Mouse (Mus musculus): Measurements from ENCODE around the gene Nsd2. TPM values are rescaled to one million over a fixed set of nuclear protein-coding genes. Genes with fewer than 3 reads are reported as not detected.
"Not testable (repeated sequence)": the region's sequence is repeated elsewhere in the genome, so short reads cannot be mapped to it uniquely, and the experiment has no call there.

Gene Nsd2
- polyA plus RNA-seq, 1 experiment from 2014 or later: 12.1 TPM

GRCm38 (mm10) chr5:33900101-33900500 lies 79.6 kb downstream of the Nsd2 start:
- 90% methylated on average over 3 of the region's 3 CpGs for WGBS
- peaks cover 74% of the 10 kb centered on the region for H3K36me3 ChIP-seq (ENCODE audit: control insufficient read depth, insufficient read depth)

GRCm38 (mm10) chr5:33900701-33901263 lies 80.3 kb downstream of the Nsd2 start:
- no peaks in the 10 kb centered on the region for H3K9me3 ChIP-seq (ENCODE audit: control insufficient read depth)
- no peaks in the 10 kb centered on the region for H3K27me3 ChIP-seq (replicated peaks; ENCODE audit: control insufficient read depth, insufficient read depth, low read length)
- no peak for TF ChIP-seq CTCF (IDR thresholded peaks at IDR 0.05; ENCODE audit: low read depth)
- WGBS: 94% methylated on average over 9 of the region's 9 CpGs
- no peak overlapping the region for H3K27ac ChIP-seq (ENCODE audit: low read depth, low read length)
- no peak overlapping the region for H3K4me2 ChIP-seq (replicated peaks; ENCODE audit: low read depth)
- H3K9ac ChIP-seq (ENCODE audit: low read depth, low read length): no peak overlapping the region
- H3K4me3 ChIP-seq (ENCODE audit: low read depth, low read length): no peak overlapping the region
- H3K36me3 ChIP-seq (ENCODE audit: control insufficient read depth, insufficient read depth): peaks cover 68% of the 10 kb centered on the region
- no peaks in the 10 kb centered on the region for H3K4me1 ChIP-seq (replicated peaks; ENCODE audit: control insufficient read depth, insufficient read depth, low read length)
- ATAC-seq: no peak

More at GRCm38 (mm10) chr5:33900101-33900500, 79.6 kb downstream of the Nsd2 start:
- no peak for ATAC-seq
- TF ChIP-seq CTCF (IDR thresholded peaks at IDR 0.05; ENCODE audit: low read depth): no peak
- H3K27me3 ChIP-seq (replicated peaks; ENCODE audit: control insufficient read depth, insufficient read depth, low read length): no peaks in the 10 kb centered on the region
- no peak overlapping the region for H3K9ac ChIP-seq (ENCODE audit: low read depth, low read length)
- no peaks in the 10 kb centered on the region for H3K4me1 ChIP-seq (replicated peaks; ENCODE audit: control insufficient read depth, insufficient read depth, low read length)
- no peak overlapping the region for H3K4me2 ChIP-seq (replicated peaks; ENCODE audit: low read depth)
- no peak overlapping the region for H3K4me3 ChIP-seq (ENCODE audit: low read depth, low read length)
- no peak overlapping the region for H3K27ac ChIP-seq (ENCODE audit: low read depth, low read length)
- no peaks in the 10 kb centered on the region for H3K9me3 ChIP-seq (ENCODE audit: control insufficient read depth)

GRCm38 (mm10) chr5:33901278-33901677 lies 80.8 kb downstream of the Nsd2 start:
- H3K9ac ChIP-seq (ENCODE audit: low read depth, low read length): no peak overlapping the region
- H3K36me3 ChIP-seq (ENCODE audit: control insufficient read depth, insufficient read depth): peaks cover 63% of the 10 kb centered on the region
- H3K27me3 ChIP-seq (replicated peaks; ENCODE audit: control insufficient read depth, insufficient read depth, low read length): no peaks in the 10 kb centered on the region
- no peaks in the 10 kb centered on the region for H3K4me1 ChIP-seq (replicated peaks; ENCODE audit: control insufficient read depth, insufficient read depth, low read length)
- no peaks in the 10 kb centered on the region for H3K9me3 ChIP-seq (ENCODE audit: control insufficient read depth)
- H3K4me2 ChIP-seq (replicated peaks; ENCODE audit: low read depth): no peak overlapping the region
- no peak overlapping the region for H3K4me3 ChIP-seq (ENCODE audit: low read depth, low read length)
- 88% methylated on average over 3 of the region's 3 CpGs for WGBS
- no peak for TF ChIP-seq CTCF (IDR thresholded peaks at IDR 0.05; ENCODE audit: low read depth)
- no peak overlapping the region for H3K27ac ChIP-seq (ENCODE audit: low read depth, low read length)
- ATAC-seq: no peak

GRCm38 (mm10) chr5:33902696-33903095 lies 82.2 kb downstream of the Nsd2 start:
- Histone ChIP-seq H3K4me2 (replicated peaks; ENCODE audit: low read depth) (no peak overlapping the region), H3K27me3 (replicated peaks; ENCODE audit: control insufficient read depth, insufficient read depth, low read length) (no peaks in the 10 kb centered on the region), H3K4me1 (replicated peaks; ENCODE audit: control insufficient read depth, insufficient read depth, low read length) (no peaks in the 10 kb centered on the region), H3K27ac (ENCODE audit: low read depth, low read length) (no peak overlapping the region), H3K4me3 (ENCODE audit: low read depth, low read length) (no peak overlapping the region), H3K36me3 (ENCODE audit: control insufficient read depth, insufficient read depth) (peaks cover 53% of the 10 kb centered on the region), H3K9me3 (ENCODE audit: control insufficient read depth) (no peaks in the 10 kb centered on the region), H3K9ac (ENCODE audit: low read depth, low read length) (no peak overlapping the region)
- 91% methylated on average over 2 of the region's 2 CpGs for WGBS
- no peak for ATAC-seq
- no peak for TF ChIP-seq CTCF (IDR thresholded peaks at IDR 0.05; ENCODE audit: low read depth)

GRCm38 (mm10) chr5:33903176-33903575 lies 82.7 kb downstream of the Nsd2 start:
- Histone ChIP-seq H3K4me3 (ENCODE audit: low read depth, low read length) (no peak overlapping the region), H3K27me3 (replicated peaks; ENCODE audit: control insufficient read depth, insufficient read depth, low read length) (no peaks in the 10 kb centered on the region), H3K4me2 (replicated peaks; ENCODE audit: low read depth) (no peak overlapping the region), H3K4me1 (replicated peaks; ENCODE audit: control insufficient read depth, insufficient read depth, low read length) (no peaks in the 10 kb centered on the region), H3K9ac (ENCODE audit: low read depth, low read length) (no peak overlapping the region), H3K9me3 (ENCODE audit: control insufficient read depth) (no peaks in the 10 kb centered on the region), H3K36me3 (ENCODE audit: control insufficient read depth, insufficient read depth) (peaks cover 49% of the 10 kb centered on the region), H3K27ac (ENCODE audit: low read depth, low read length) (no peak overlapping the region)
- ATAC-seq: no peak
- no peak for TF ChIP-seq CTCF (IDR thresholded peaks at IDR 0.05; ENCODE audit: low read depth)
- 84% methylated on average over 9 of the region's 9 CpGs for WGBS

GRCm38 (mm10) chr5:33915031-33915430 lies 94.5 kb downstream of the Nsd2 start:
- ATAC-seq; H3K4me1 ChIP-seq (replicated peaks; ENCODE audit: control insufficient read depth, insufficient read depth, low read length); H3K4me2 ChIP-seq (replicated peaks; ENCODE audit: low read depth); H3K27me3 ChIP-seq (replicated peaks; ENCODE audit: control insufficient read depth, insufficient read depth, low read length); H3K4me3 ChIP-seq (ENCODE audit: low read depth, low read length); H3K9ac ChIP-seq (ENCODE audit: low read depth, low read length); H3K27ac ChIP-seq (ENCODE audit: low read depth, low read length); H3K9me3 ChIP-seq (ENCODE audit: control insufficient read depth): not testable (repeated sequence)
- H3K36me3 ChIP-seq (ENCODE audit: control insufficient read depth, insufficient read depth): peaks cover 35% of the 10 kb centered on the region

- H3K9ac ChIP-seq (ENCODE audit: low read depth, low read length): not testable (repeated sequence)
Observed at GRCm38 (mm10) chr5:33916616-33917015, 96.1 kb downstream of the Nsd2 start.

More at GRCm38 (mm10) chr5:33916616-33917015, 96.1 kb downstream of the Nsd2 start:
- H3K4me1 ChIP-seq (replicated peaks; ENCODE audit: control insufficient read depth, insufficient read depth, low read length); H3K27me3 ChIP-seq (replicated peaks; ENCODE audit: control insufficient read depth, insufficient read depth, low read length); H3K27ac ChIP-seq (ENCODE audit: low read depth, low read length); H3K4me2 ChIP-seq (replicated peaks; ENCODE audit: low read depth); ATAC-seq; H3K9me3 ChIP-seq (ENCODE audit: control insufficient read depth); H3K4me3 ChIP-seq (ENCODE audit: low read depth, low read length): not testable (repeated sequence)
- peaks cover 48% of the 10 kb centered on the region for H3K36me3 ChIP-seq (ENCODE audit: control insufficient read depth, insufficient read depth)
- WGBS: 95% methylated on average over 2 of the region's 2 CpGs

All from intestine, postnatal 0 days (tissue).